Mouse (Mus musculus) liver, embryonic 14.5 days (tissue): Measurements from ENCODE around the gene Ccdc162.

ENCODE experiments used
- CTCF ChIP-seq: IDR thresholded peaks from 2 replicates; pipeline ENCODE4 v1.5.1; 2016; ENCODE audit warnings: antibody characterized with exemption, low read depth, control low read depth
- EP300 ChIP-seq: IDR thresholded peaks from 2 replicates; pipeline ENCODE4 v1.6.1; 2016; ENCODE audit warnings: antibody characterized with exemption, low read depth

GRCm38 (mm10) chr10:41582901-41583361 lies 133.5 kb downstream of the Ccdc162 start:
- TF ChIP-seq CTCF (no peak), EP300 (no peak)
